Mouse (Mus musculus): ENCODE data around the gene A830031A19Rik.

Gene A830031A19Rik

GRCm38 (mm10) chr11:24076127-24076650 lies 1.3 kb upstream of the A830031A19Rik start:
- peak in 1 of 2 experiments; percentile 27 for DNase-seq

- DNase-seq = no peak
Measured at GRCm38 (mm10) chr11:24075486-24076126, 752 bp upstream of the A830031A19Rik start.

- DNase-seq = no peak
Measured at GRCm38 (mm10) chr11:24074021-24074591, 748 bp downstream of the A830031A19Rik start.

- no peak for DNase-seq
Measured at GRCm38 (mm10) chr11:24065313-24065712, 9.5 kb downstream of the A830031A19Rik start.

- no peak for DNase-seq
Measured at GRCm38 (mm10) chr11:24064221-24064620, 10.6 kb downstream of the A830031A19Rik start.

- DNase-seq = no peak
Measured at GRCm38 (mm10) chr11:24062495-24063096, 12.3 kb downstream of the A830031A19Rik start.

- DNase-seq = no peak
Measured at GRCm38 (mm10) chr11:24061819-24062218, 13.0 kb downstream of the A830031A19Rik start.

- DNase-seq = no peak
Measured at GRCm38 (mm10) chr11:24060428-24060827, 14.4 kb downstream of the A830031A19Rik start.

GRCm38 (mm10) chr11:24059137-24059536 lies 15.7 kb downstream of the A830031A19Rik start:
- no peak for DNase-seq

- DNase-seq = no peak
Measured at GRCm38 (mm10) chr11:24052882-24053281, 22.0 kb downstream of the A830031A19Rik start.

- DNase-seq = no peak
Measured at GRCm38 (mm10) chr11:24050032-24050757, 24.7 kb downstream of the A830031A19Rik start.

- DNase-seq = peak; percentile 49 to 73
Measured at GRCm38 (mm10) chr11:24049226-24050031, 25.4 kb downstream of the A830031A19Rik start.

GRCm38 (mm10) chr11:24044025-24044424 lies 30.8 kb downstream of the A830031A19Rik start:
- no peak for DNase-seq

GRCm38 (mm10) chr11:24020760-24021159 lies 54.1 kb downstream of the A830031A19Rik start:
- no peak for DNase-seq

GRCm38 (mm10) chr11:24018783-24019182 lies 56.1 kb downstream of the A830031A19Rik start:
- no peak for DNase-seq

- DNase-seq = no peak
Measured at GRCm38 (mm10) chr11:24016647-24017179, 58.1 kb downstream of the A830031A19Rik start.

GRCm38 (mm10) chr11:24016049-24016448 lies 58.8 kb downstream of the A830031A19Rik start:
- DNase-seq = no peak

- DNase-seq = no peak
Measured at GRCm38 (mm10) chr11:24014642-24015041, 60.2 kb downstream of the A830031A19Rik start.

- DNase-seq = no peak
Measured at GRCm38 (mm10) chr11:24012301-24012700, 62.6 kb downstream of the A830031A19Rik start.

- no peak for DNase-seq
Measured at GRCm38 (mm10) chr11:24008976-24009375, 65.9 kb downstream of the A830031A19Rik start.

- DNase-seq = peak; percentile 3 to 10
Measured at GRCm38 (mm10) chr11:24008244-24008643, 66.6 kb downstream of the A830031A19Rik start.

Measured in cerebellum, adult 18-20 months (tissue).